In genomic region chr8:44996493-44996892, GRCm38 (mm10) we compare ENCODE assay signal across 13 mouse cellular contexts.
A peak's percentile ranks its signal among the peaks of the same experiment; 100 is the strongest.
DNase-seq lines count a peak whose midpoint lies in the region; ATAC-seq and TF ChIP-seq lines count a peak whose summit lies in the region.
"Had no signal": no experiment of that assay in that cellular context is flagged by ENCODE, and none has a peak within 500 bp of the region (broad histone marks: within the 10 kb centered on the region; RNA-seq: fewer than 3 reads in every experiment).

No protein-coding gene starts in this region.

- H3K4me2 ChIP-seq in hindbrain, embryonic 13.5 days, result no peak overlapping the region
- H3K4me2 ChIP-seq in intestine, embryonic 16.5 days (ENCODE audit: low read depth, low read length), result no peak overlapping the region
- H3K4me2 ChIP-seq in liver, embryonic 12.5 days, result no peak overlapping the region
- H3K4me2 ChIP-seq: forebrain, embryonic 13.5 days had no signal

- peaks cover 85% of the 10 kb centered on the region for H3K4me1 ChIP-seq in hindbrain, embryonic 10.5 days (replicated peaks)
- peaks cover 61% of the 10 kb centered on the region for H3K4me1 ChIP-seq in hindbrain, embryonic 13.5 days (replicated peaks)
- H3K4me1 ChIP-seq in testis, adult 2 months (ENCODE audit: control insufficient read depth, insufficient read depth, low read length), result peaks cover 2% of the 10 kb centered on the region
- H3K4me1 ChIP-seq in intestine, embryonic 16.5 days (ENCODE audit: control insufficient read depth, insufficient read depth, low read length), result peaks cover 52% of the 10 kb centered on the region
- 0 out of 2 replicates have a peak, but pooled peaks cover 10% of the 10 kb centered on the region for H3K4me1 ChIP-seq in liver, embryonic 12.5 days

- 24% methylated on average over 3 of the region's 3 CpGs for WGBS in hindbrain, embryonic 10.5 days
- WGBS in hindbrain, embryonic 13.5 days, result 39% methylated on average over 3 of the region's 3 CpGs
- 50% methylated on average over 3 of the region's 3 CpGs for WGBS in intestine, embryonic 16.5 days
- WGBS in liver, embryonic 12.5 days (ENCODE audit: insufficient replicate concordance), result 32% methylated on average over 3 of the region's 3 CpGs

- no peak overlapping the region for H3K9ac ChIP-seq in hindbrain, embryonic 13.5 days
- H3K9ac ChIP-seq in intestine, embryonic 16.5 days (ENCODE audit: low read depth, low read length), result no peak overlapping the region
- no peak overlapping the region for H3K9ac ChIP-seq in liver, embryonic 12.5 days
- H3K9ac ChIP-seq: forebrain, embryonic 13.5 days had no signal

- no peak for TF ChIP-seq CTCF in testis, adult 2 months (IDR thresholded peaks at IDR 0.05; ENCODE audit: control insufficient read depth, insufficient read depth, insufficient replicate concordance, low read depth, low read length)

- H3K9me3 ChIP-seq in hindbrain, embryonic 10.5 days, result no peaks in the 10 kb centered on the region
- no peaks in the 10 kb centered on the region for H3K9me3 ChIP-seq in hindbrain, embryonic 13.5 days
- H3K9me3 ChIP-seq in intestine, embryonic 16.5 days (ENCODE audit: control insufficient read depth, low read length), result no peaks in the 10 kb centered on the region
- H3K9me3 ChIP-seq in liver, embryonic 12.5 days (replicated peaks), result no peaks in the 10 kb centered on the region
- H3K9me3 ChIP-seq: forebrain, embryonic 13.5 days had no signal

- no peak for ATAC-seq in hindbrain, embryonic 13.5 days (ENCODE audit: low FRiP score)
- ATAC-seq in intestine, embryonic 16.5 days, result 0 out of 2 replicates have a peak, but pooled peaks have one; percentile 4
- no peak for ATAC-seq in liver, embryonic 12.5 days
- ATAC-seq: forebrain, embryonic 13.5 days; hindbrain, postnatal 0 days had no signal

- H3K27ac ChIP-seq in hindbrain, embryonic 10.5 days, result peak overlapping the region; percentile 23; the same call in 1 of the 2 replicates
- no peak overlapping the region for H3K27ac ChIP-seq in hindbrain, embryonic 13.5 days
- H3K27ac ChIP-seq in testis, adult 2 months (ENCODE audit: control insufficient read depth, insufficient read depth, low read depth, low read length), result peak overlapping the region; percentile 53
- no peak overlapping the region; the same call in 1 of the 2 replicates for H3K27ac ChIP-seq in intestine, embryonic 16.5 days (ENCODE audit: low read length)
- no peak overlapping the region for H3K27ac ChIP-seq in liver, embryonic 12.5 days
- H3K27ac ChIP-seq: forebrain, embryonic 13.5 days; hindbrain, postnatal 0 days had no signal

- no peak for DNase-seq in hindbrain, embryonic 10.5 days (ENCODE audit: low spot score)
- DNase-seq in testis, postnatal 10 days (ENCODE audit: low spot score), result no peak
- peak; percentile 48 for DNase-seq in testis, postnatal 14 days (ENCODE audit: low spot score)
- DNase-seq in layer of hippocampus, adult 8-10 months (ENCODE audit: low spot score in 2 of 2), result no peak
- DNase-seq: gastrocnemius, postnatal 36 days; right cerebral cortex, postnatal 4 days; thymus, adult 18-20 months had no signal

- no peak overlapping the region for H3K4me3 ChIP-seq in hindbrain, embryonic 10.5 days
- no peak overlapping the region for H3K4me3 ChIP-seq in hindbrain, embryonic 13.5 days
- H3K4me3 ChIP-seq in testis, adult 2 months (ENCODE audit: control insufficient read depth, low read depth, low read length), result no peak overlapping the region
- no peak overlapping the region for H3K4me3 ChIP-seq in intestine, embryonic 16.5 days (ENCODE audit: low read length)
- H3K4me3 ChIP-seq in liver, embryonic 12.5 days, result no peak overlapping the region
- H3K4me3 ChIP-seq: forebrain, embryonic 13.5 days had no signal

- TF ChIP-seq POLR2A in testis, adult 2 months (IDR thresholded peaks at IDR 0.05; ENCODE audit: control insufficient read depth, low read depth, low read length), result no peak

- no peaks in the 10 kb centered on the region for H3K36me3 ChIP-seq in hindbrain, embryonic 10.5 days
- H3K36me3 ChIP-seq in hindbrain, embryonic 13.5 days, result no peaks in the 10 kb centered on the region
- H3K36me3 ChIP-seq in testis, adult 2 months (ENCODE audit: control insufficient read depth, insufficient read depth, low read length), result no peaks in the 10 kb centered on the region
- H3K36me3 ChIP-seq in intestine, embryonic 16.5 days (ENCODE audit: control insufficient read depth, insufficient read depth, low read length), result no peaks in the 10 kb centered on the region
- no peaks in the 10 kb centered on the region for H3K36me3 ChIP-seq in liver, embryonic 12.5 days

- H3K27me3 ChIP-seq in hindbrain, embryonic 10.5 days (ENCODE audit: insufficient read depth, poor library complexity, severe bottlenecking), result no peaks in the 10 kb centered on the region
- no peaks in the 10 kb centered on the region for H3K27me3 ChIP-seq in hindbrain, embryonic 13.5 days
- no peaks in the 10 kb centered on the region for H3K27me3 ChIP-seq in testis, adult 2 months (ENCODE audit: control insufficient read depth, insufficient read depth, low read length)
- H3K27me3 ChIP-seq in intestine, embryonic 16.5 days (replicated peaks; ENCODE audit: control insufficient read depth, insufficient read depth, low read length), result no peaks in the 10 kb centered on the region
- peaks cover 40% of the 10 kb centered on the region for H3K27me3 ChIP-seq in liver, embryonic 12.5 days (replicated peaks)
- H3K27me3 ChIP-seq: forebrain, embryonic 13.5 days had no signal

Comparison
In these comparisons a context has a peak if more than half of its experiments do, and no peak if none do; other contexts are left out.
1. H3K27ac ChIP-seq: peak in hindbrain, embryonic 10.5 days (single experiment) and testis, adult 2 months (single experiment); none in hindbrain, embryonic 13.5 days (single experiment), intestine, embryonic 16.5 days (single experiment) and liver, embryonic 12.5 days (single experiment).